Mouse (Mus musculus) A20 (cell line): ENCODE measurements at regions not wholly inside any gene's neighbourhood (a gene's known extent, or its start where the extent isn't known, plus 50 kb on each side); places are given as distances from the start of the nearest gene placed in this dataset.

Experiments
- DNase-seq: peaks from one replicate; pipeline ENCODE4 v3.0.0-alpha.2; 2011; ENCODE audit warnings: low read depth, low spot score

GRCm38 (mm10) chr8:116229654-116230136, 275.1 kb upstream of the Dynlrb2 start:
- no peak for DNase-seq

GRCm38 (mm10) chr8:116227003-116227402, 277.8 kb upstream of the Dynlrb2 start:
- no peak for DNase-seq

- no peak for DNase-seq
These were observed 281.5 kb upstream of the Dynlrb2 start for GRCm38 (mm10) chr8:116223235-116223634.

GRCm38 (mm10) chr8:116215909-116216308, 288.9 kb upstream of the Dynlrb2 start:
- DNase-seq: no peak

GRCm38 (mm10) chr8:116215286-116215860, 289.4 kb upstream of the Dynlrb2 start:
- no peak for DNase-seq

- DNase-seq: no peak
These were observed 301.1 kb upstream of the Dynlrb2 start for GRCm38 (mm10) chr8:116203631-116204030.

- DNase-seq: no peak
These were observed 304.2 kb upstream of the Dynlrb2 start for GRCm38 (mm10) chr8:116200459-116200999.

GRCm38 (mm10) chr8:116196623-116197184, 308.1 kb upstream of the Dynlrb2 start:
- no peak for DNase-seq

GRCm38 (mm10) chr8:116192096-116192495, 312.7 kb upstream of the Dynlrb2 start:
- no peak for DNase-seq

GRCm38 (mm10) chr8:116185206-116185605, 319.6 kb upstream of the Dynlrb2 start:
- no peak for DNase-seq

GRCm38 (mm10) chr8:116184241-116184640, 320.5 kb upstream of the Dynlrb2 start:
- DNase-seq: no peak

- DNase-seq: no peak
These were observed 326.8 kb upstream of the Dynlrb2 start for GRCm38 (mm10) chr8:116177946-116178345.

- no peak for DNase-seq
These were observed 329.9 kb upstream of the Dynlrb2 start for GRCm38 (mm10) chr8:116174891-116175290.

- no peak for DNase-seq
These were observed 330.8 kb upstream of the Dynlrb2 start for GRCm38 (mm10) chr8:116173961-116174360.

- no peak for DNase-seq
These were observed 336.9 kb upstream of the Dynlrb2 start for GRCm38 (mm10) chr8:116167874-116168273.

GRCm38 (mm10) chr8:116164989-116165299, 339.8 kb upstream of the Dynlrb2 start:
- no peak for DNase-seq

- no peak for DNase-seq
These were observed 340.4 kb upstream of the Dynlrb2 start for GRCm38 (mm10) chr8:116164190-116164988.

GRCm38 (mm10) chr8:116160932-116161331, 343.8 kb upstream of the Dynlrb2 start:
- DNase-seq: no peak

GRCm38 (mm10) chr8:116143687-116144573, 360.8 kb upstream of the Dynlrb2 start:
- no peak for DNase-seq

GRCm38 (mm10) chr8:116141363-116141762, 363.4 kb upstream of the Dynlrb2 start:
- no peak for DNase-seq

- DNase-seq: no peak
These were observed 364.8 kb upstream of the Dynlrb2 start for GRCm38 (mm10) chr8:116139934-116140333.

- DNase-seq: no peak
These were observed 367.0 kb upstream of the Dynlrb2 start for GRCm38 (mm10) chr8:116137765-116138164.
